10 mouse cellular contexts compared by ENCODE assay signal in genomic region chr1:172308409-172308808, GRCm38 (mm10). TPM values are rescaled to one million over a fixed set of nuclear protein-coding genes. Genes with fewer than 3 reads are reported as not detected.
DNase-seq lines count a peak whose midpoint lies in the region; ATAC-seq and TF ChIP-seq lines count a peak whose summit lies in the region.
"Had no signal": no experiment of that assay in that cellular context is flagged by ENCODE, and none has a peak within 500 bp of the region (broad histone marks: within the 10 kb centered on the region; RNA-seq: fewer than 3 reads in every experiment).

No protein-coding gene starts in this region.

- DNase-seq in lung, embryonic 14.5 days, result no peak
- no peak for DNase-seq in lung, postnatal 14 days
- no peak for DNase-seq in forebrain, embryonic 11.5 days (ENCODE audit: low spot score)
- peak; percentile 80 for DNase-seq in midbrain, postnatal 0 days (ENCODE audit: low spot score)
- no peak for DNase-seq in adrenal gland, postnatal 14 days
- DNase-seq in spleen, postnatal 36 days (ENCODE audit: low spot score in 2 of 2), result no peak
- DNase-seq: cerebellum, adult 11 months had no signal

- H3K4me3 ChIP-seq in lung, embryonic 14.5 days (ENCODE audit: low read depth, low read length), result no peak overlapping the region
- no peak overlapping the region for H3K4me3 ChIP-seq in forebrain, embryonic 11.5 days (ENCODE audit: low read depth, low read length)
- no peak overlapping the region for H3K4me3 ChIP-seq in hindbrain, embryonic 13.5 days
- H3K4me3 ChIP-seq in midbrain, postnatal 0 days (ENCODE audit: low read depth, low read length), result no peak overlapping the region

- H3K4me2 ChIP-seq in lung, embryonic 14.5 days, result no peak overlapping the region
- H3K4me2 ChIP-seq in forebrain, embryonic 11.5 days (ENCODE audit: low read depth, low read length, severe bottlenecking), result no peak overlapping the region
- no peak overlapping the region for H3K4me2 ChIP-seq in hindbrain, embryonic 13.5 days
- H3K4me2 ChIP-seq in midbrain, postnatal 0 days (ENCODE audit: low read depth, low read length, poor library complexity, severe bottlenecking), result no peak overlapping the region

- TF ChIP-seq CTCF in lung, embryonic 14.5 days (IDR thresholded peaks at IDR 0.05; ENCODE audit: low read depth), result no peak
- TF ChIP-seq CTCF in midbrain, postnatal 0 days (IDR thresholded peaks at IDR 0.05), result no peak

- H3K4me1 ChIP-seq in lung, embryonic 14.5 days (ENCODE audit: insufficient read depth), result peaks cover 8% of the 10 kb centered on the region
- H3K4me1 ChIP-seq in forebrain, embryonic 11.5 days (replicated peaks; ENCODE audit: control insufficient read depth, insufficient read depth, low read length), result peaks cover 16% of the 10 kb centered on the region; the same call in 1 of the 2 replicates
- peaks cover 51% of the 10 kb centered on the region for H3K4me1 ChIP-seq in hindbrain, embryonic 13.5 days (replicated peaks)
- no peaks in the 10 kb centered on the region; the same call in 1 of the 2 replicates for H3K4me1 ChIP-seq in midbrain, postnatal 0 days (ENCODE audit: insufficient read depth, low read length)

- no peak for ATAC-seq in lung, embryonic 14.5 days (ENCODE audit: insufficient read depth)
- no peak for ATAC-seq in forebrain, embryonic 11.5 days (replicated peaks; ENCODE audit: low FRiP score)
- ATAC-seq in hindbrain, embryonic 13.5 days (ENCODE audit: low FRiP score), result no peak
- no peak for ATAC-seq in midbrain, postnatal 0 days (ENCODE audit: low FRiP score)

- H3K9ac ChIP-seq in lung, embryonic 14.5 days, result no peak overlapping the region
- no peak overlapping the region for H3K9ac ChIP-seq in forebrain, embryonic 11.5 days (ENCODE audit: low read length)
- H3K9ac ChIP-seq in hindbrain, embryonic 13.5 days, result no peak overlapping the region
- no peak overlapping the region for H3K9ac ChIP-seq in midbrain, postnatal 0 days (replicated peaks; ENCODE audit: low read length, poor library complexity, severe bottlenecking)

- H3K36me3 ChIP-seq in lung, embryonic 14.5 days (ENCODE audit: insufficient read depth), result no peaks in the 10 kb centered on the region
- no peaks in the 10 kb centered on the region for H3K36me3 ChIP-seq in forebrain, embryonic 11.5 days (ENCODE audit: control insufficient read depth, insufficient read depth, low read length)
- H3K36me3 ChIP-seq in hindbrain, embryonic 13.5 days, result no peaks in the 10 kb centered on the region
- no peaks in the 10 kb centered on the region for H3K36me3 ChIP-seq in midbrain, postnatal 0 days (ENCODE audit: insufficient read depth, low read length)
- H3K36me3 ChIP-seq: G1E had no signal

- H3K27me3 ChIP-seq in lung, embryonic 14.5 days (ENCODE audit: insufficient read depth, low read length), result no peaks in the 10 kb centered on the region
- no peaks in the 10 kb centered on the region for H3K27me3 ChIP-seq in forebrain, embryonic 11.5 days (ENCODE audit: control insufficient read depth, insufficient read depth, low read length)
- no peaks in the 10 kb centered on the region for H3K27me3 ChIP-seq in hindbrain, embryonic 13.5 days
- no peaks in the 10 kb centered on the region for H3K27me3 ChIP-seq in midbrain, postnatal 0 days (ENCODE audit: insufficient read depth, low read length)

- 82% methylated on average over 1 of the region's 1 CpGs for WGBS in lung, embryonic 14.5 days
- whole genome bisulfite sequencing in forebrain, embryonic 11.5 days, result 88% methylated on average over 1 of the region's 1 CpGs
- 100% methylated on average over 1 of the region's 1 CpGs for WGBS in hindbrain, embryonic 13.5 days
- 79% methylated on average over 1 of the region's 1 CpGs for WGBS in midbrain, postnatal 0 days

- peak overlapping the region; percentile 88 for H3K27ac ChIP-seq in lung, embryonic 14.5 days (ENCODE audit: low read depth)
- peak overlapping the region; percentile 10; the same call in 1 of the 2 replicates for H3K27ac ChIP-seq in forebrain, embryonic 11.5 days (ENCODE audit: low read depth, low read length)
- peak overlapping the region; percentile 58 for H3K27ac ChIP-seq in hindbrain, embryonic 13.5 days
- H3K27ac ChIP-seq in midbrain, postnatal 0 days (ENCODE audit: low read depth, low read length), result peak overlapping the region; percentile 39

- H3K9me3 ChIP-seq in lung, embryonic 14.5 days (ENCODE audit: low read depth, low read length), result no peaks in the 10 kb centered on the region
- no peaks in the 10 kb centered on the region for H3K9me3 ChIP-seq in forebrain, embryonic 11.5 days (ENCODE audit: control insufficient read depth, low read length)
- no peaks in the 10 kb centered on the region for H3K9me3 ChIP-seq in hindbrain, embryonic 13.5 days
- H3K9me3 ChIP-seq in midbrain, postnatal 0 days (ENCODE audit: low read length), result no peaks in the 10 kb centered on the region
- H3K9me3 ChIP-seq: G1E had no signal

RNA-seq across cellular contexts. Expression of gene Atp1a2, which starts 10.5 kb away (rescaled TPM):
- 1.3 and 1.4 TPM in 2 replicates for polyA plus RNA-seq in lung, embryonic 14.5 days (2014; fragmentation: Nextera tagmentation; extraction: Ambion mirVana)
- polyA plus RNA-seq in forebrain, embryonic 11.5 days (2014; fragmentation: Nextera tagmentation; extraction: Ambion mirVana), result 1.5 and 2.1 TPM in 2 replicates
- polyA plus RNA-seq in hindbrain, embryonic 13.5 days (2015; fragmentation: Nextera tagmentation; extraction: Ambion mirVana), result 41.5 and 42.3 TPM in 2 replicates
- 398 and 409 TPM in 2 replicates for total RNA-seq in midbrain, postnatal 0 days (2014; rRNA removed)
- 94.4 and 100 TPM in 2 replicates for polyA plus RNA-seq in midbrain, postnatal 0 days (2015; fragmentation: Nextera tagmentation; extraction: Ambion mirVana)
- 315 and 342 TPM in 2 replicates for total RNA-seq in adrenal gland, postnatal 14 days (2021)
- total RNA-seq: hematopoietic stem cell, adult 5-6 weeks had no signal
- polyA plus RNA-seq: G1E had no signal

RNA-seq across cellular contexts. Expression of gene Kcnj9, which starts 20.7 kb away (rescaled TPM):
- polyA plus RNA-seq in lung, embryonic 14.5 days (2014; fragmentation: Nextera tagmentation; extraction: Ambion mirVana), result 0.04 TPM in 1 of 2 replicates, not detected in the other
- 0.68 and 0.89 TPM in 2 replicates for polyA plus RNA-seq in forebrain, embryonic 11.5 days (2014; fragmentation: Nextera tagmentation; extraction: Ambion mirVana)
- 2.2 and 2.5 TPM in 2 replicates for polyA plus RNA-seq in hindbrain, embryonic 13.5 days (2015; fragmentation: Nextera tagmentation; extraction: Ambion mirVana)
- total RNA-seq in midbrain, postnatal 0 days (2014; rRNA removed), result 13.9 and 14.1 TPM in 2 replicates
- polyA plus RNA-seq in midbrain, postnatal 0 days (2015; fragmentation: Nextera tagmentation; extraction: Ambion mirVana), result 5.8 and 6.7 TPM in 2 replicates
- 0.07 and 0.30 TPM in 2 replicates for total RNA-seq in adrenal gland, postnatal 14 days (2021)
- total RNA-seq: G1E; hematopoietic stem cell, adult 5-6 weeks had no signal
- polyA plus RNA-seq: G1E had no signal

RNA-seq across cellular contexts. Expression of gene Kcnj10, which starts 32.6 kb away (rescaled TPM):
- polyA plus RNA-seq in lung, embryonic 14.5 days (2014; fragmentation: Nextera tagmentation; extraction: Ambion mirVana), result 0.18 and 0.24 TPM in 2 replicates
- 0.69 and 0.73 TPM in 2 replicates for polyA plus RNA-seq in forebrain, embryonic 11.5 days (2014; fragmentation: Nextera tagmentation; extraction: Ambion mirVana)
- polyA plus RNA-seq in hindbrain, embryonic 13.5 days (2015; fragmentation: Nextera tagmentation; extraction: Ambion mirVana), result 1.6 and 1.7 TPM in 2 replicates
- total RNA-seq in midbrain, postnatal 0 days (2014; rRNA removed), result 6.1 and 6.6 TPM in 2 replicates
- 3.6 and 3.9 TPM in 2 replicates for polyA plus RNA-seq in midbrain, postnatal 0 days (2015; fragmentation: Nextera tagmentation; extraction: Ambion mirVana)
- total RNA-seq in adrenal gland, postnatal 14 days (2021), result 0.70 and 0.79 TPM in 2 replicates
- total RNA-seq: hematopoietic stem cell, adult 5-6 weeks had no signal
- polyA plus RNA-seq: G1E had no signal

RNA-seq across cellular contexts. Expression of gene Igsf8, which starts 47.0 kb away (rescaled TPM):
- polyA plus RNA-seq in lung, embryonic 14.5 days (2014; fragmentation: Nextera tagmentation; extraction: Ambion mirVana), result 38.6 and 47.8 TPM in 2 replicates
- polyA plus RNA-seq in forebrain, embryonic 11.5 days (2014; fragmentation: Nextera tagmentation; extraction: Ambion mirVana), result 104 and 122 TPM in 2 replicates
- 104 and 112 TPM in 2 replicates for polyA plus RNA-seq in hindbrain, embryonic 13.5 days (2015; fragmentation: Nextera tagmentation; extraction: Ambion mirVana)
- 114 and 115 TPM in 2 replicates for total RNA-seq in midbrain, postnatal 0 days (2014; rRNA removed)
- polyA plus RNA-seq in midbrain, postnatal 0 days (2015; fragmentation: Nextera tagmentation; extraction: Ambion mirVana), result 79.6 and 88.8 TPM in 2 replicates
- 23.9 and 26.1 TPM in 2 replicates for total RNA-seq in adrenal gland, postnatal 14 days (2021)

RNA-seq across cellular contexts. Expression of gene Atp1a4, which starts 50.2 kb away (rescaled TPM):
- not detected in 2 replicates for polyA plus RNA-seq in lung, embryonic 14.5 days (2014; fragmentation: Nextera tagmentation; extraction: Ambion mirVana)
- polyA plus RNA-seq in forebrain, embryonic 11.5 days (2014; fragmentation: Nextera tagmentation; extraction: Ambion mirVana), result 0.08 TPM in 1 of 2 replicates, not detected in the other
- 0.06 TPM in 1 of 2 replicates, not detected in the other for polyA plus RNA-seq in hindbrain, embryonic 13.5 days (2015; fragmentation: Nextera tagmentation; extraction: Ambion mirVana)
- total RNA-seq in midbrain, postnatal 0 days (2014; rRNA removed), result 0.05 and 0.14 TPM in 2 replicates
- 0.05 TPM in 1 of 2 replicates, not detected in the other for polyA plus RNA-seq in midbrain, postnatal 0 days (2015; fragmentation: Nextera tagmentation; extraction: Ambion mirVana)
- total RNA-seq in adrenal gland, postnatal 14 days (2021), result 0.22 and 0.41 TPM in 2 replicates
- total RNA-seq: hematopoietic stem cell, adult 5-6 weeks had no signal
- polyA plus RNA-seq: G1E had no signal

Comparison
In these comparisons a context has a peak if more than half of its experiments do, and no peak if none do; other contexts are left out.
1. H3K27ac ChIP-seq: peak in every context shown above with its lines; median percentile 88 in lung, embryonic 14.5 days; 58 in hindbrain, embryonic 13.5 days; 39 in midbrain, postnatal 0 days; 10 in forebrain, embryonic 11.5 days.
2. RNA of gene Atp1a2, which starts 10.5 kb away (polyA plus RNA-seq): 94.4 to 100 TPM in midbrain, postnatal 0 days and 41.5 to 42.3 TPM in hindbrain, embryonic 13.5 days; 1.5 to 2.1 TPM in forebrain, embryonic 11.5 days and 1.3 to 1.4 TPM in lung, embryonic 14.5 days; every median in the first group is over 10 times any median in the second.